Mouse (Mus musculus): ENCODE data around the gene Endov.

Endov gene

DNA sequence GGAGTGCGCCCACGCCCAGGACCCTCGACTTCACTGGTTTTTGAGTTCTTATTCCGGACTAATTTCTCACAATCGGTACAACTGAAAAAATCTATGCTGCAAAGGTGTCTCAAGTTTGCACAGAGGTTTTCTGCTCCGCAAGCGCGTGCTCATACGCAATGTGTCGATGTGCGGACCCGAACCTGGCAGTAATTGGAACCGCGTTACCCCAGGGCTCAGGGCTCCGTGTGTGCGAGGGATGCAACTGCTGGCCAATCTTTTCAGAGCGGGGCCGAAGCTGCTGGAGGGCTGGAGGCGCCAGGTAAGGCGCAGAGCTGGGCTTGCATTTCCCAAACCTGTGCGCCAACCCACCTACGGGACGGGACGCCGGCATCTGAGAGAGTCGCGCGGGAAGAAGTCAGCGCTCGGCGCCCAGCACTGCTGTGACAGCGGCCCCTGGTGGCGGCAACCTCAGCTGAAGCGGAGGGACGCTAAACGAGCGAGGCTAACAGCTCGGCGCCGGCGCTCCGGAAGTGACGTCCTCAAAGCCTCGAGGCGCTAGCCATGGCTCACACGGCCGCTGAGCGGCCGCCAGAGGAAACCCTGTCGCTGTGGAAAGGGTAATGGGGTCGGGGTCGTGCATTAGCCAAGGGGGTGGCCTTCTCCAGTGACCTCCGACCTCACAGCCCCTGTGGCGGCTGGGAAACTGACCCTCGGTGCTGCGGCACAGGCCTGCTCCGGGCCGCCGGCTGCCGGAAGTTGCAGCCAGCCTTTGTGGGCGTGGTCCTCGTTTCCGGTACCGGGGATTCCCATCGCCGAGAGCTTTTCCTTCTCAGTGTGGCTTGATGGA is at the start of gene Endov:
TSS of gene Endov (plus strand) at position 487 of the 829 bp plus-strand sequence.
- in situ Hi-C loops (cut with MboI, MseI), result no loop called here

DNA sequence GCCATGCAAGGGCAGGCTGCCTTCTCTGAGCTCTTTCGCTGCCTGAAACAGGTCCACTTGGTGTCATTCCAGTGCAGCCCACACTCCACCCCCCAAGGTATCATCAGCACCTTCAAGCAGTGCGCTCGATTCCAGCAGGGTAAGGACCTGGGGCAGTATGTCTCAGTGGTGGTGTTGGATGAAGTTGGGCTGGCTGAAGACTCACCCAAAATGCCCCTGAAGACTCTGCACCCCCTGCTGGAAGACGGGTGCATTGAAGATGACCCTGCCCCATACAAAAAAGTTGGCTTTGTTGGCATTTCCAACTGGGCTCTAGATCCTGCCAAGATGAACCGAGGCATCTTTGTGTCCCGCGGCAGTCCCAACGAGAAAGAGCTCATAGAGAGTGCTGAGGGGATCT is 48.9 kb upstream of the Endov start:
- in situ Hi-C loops (cut with MboI, MseI), result no loop called here

DNA sequence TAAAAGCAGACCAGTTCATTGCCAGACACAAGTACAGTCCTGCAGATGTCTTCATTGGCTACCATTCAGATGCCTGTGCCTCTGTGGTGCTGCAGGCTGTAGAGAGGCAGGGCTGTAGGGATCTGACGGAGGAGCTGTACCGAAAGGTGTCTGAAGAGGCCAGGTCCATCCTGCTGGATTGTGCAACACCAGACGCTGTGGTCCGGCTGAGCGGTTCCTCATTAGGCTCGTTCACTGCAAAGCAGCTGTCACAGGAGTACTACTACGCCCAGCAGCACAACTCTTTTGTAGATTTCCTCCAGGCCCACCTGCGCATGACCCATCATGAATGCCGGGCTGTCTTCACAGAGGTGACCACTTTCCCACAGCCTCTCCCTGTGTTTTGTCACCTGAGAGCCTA is 47.7 kb upstream of the Endov start:
- in situ Hi-C loops (cut with MboI, MseI), result no loop called here

DNA sequence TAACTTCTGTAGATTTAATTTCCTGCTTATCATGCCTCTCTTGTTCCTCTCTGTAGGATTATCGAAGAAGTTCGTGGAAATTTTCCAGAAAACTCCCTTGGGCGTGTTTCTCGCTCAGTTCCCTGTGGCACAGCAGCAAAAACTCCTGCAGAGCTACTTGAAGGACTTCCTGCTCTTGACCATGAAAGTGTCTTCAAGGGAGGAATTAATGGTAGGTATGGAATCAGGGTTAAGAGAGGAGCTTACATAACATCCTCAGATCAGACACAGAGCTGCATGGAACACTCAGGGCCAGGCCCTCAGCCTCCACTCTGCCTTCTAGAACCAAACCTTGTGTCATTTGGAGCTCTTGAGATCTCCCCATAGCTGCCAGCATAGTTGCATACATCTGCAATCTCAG is 35.0 kb upstream of the Endov start:
- in situ Hi-C loops (cut with MboI, MseI), result no loop called here

DNA sequence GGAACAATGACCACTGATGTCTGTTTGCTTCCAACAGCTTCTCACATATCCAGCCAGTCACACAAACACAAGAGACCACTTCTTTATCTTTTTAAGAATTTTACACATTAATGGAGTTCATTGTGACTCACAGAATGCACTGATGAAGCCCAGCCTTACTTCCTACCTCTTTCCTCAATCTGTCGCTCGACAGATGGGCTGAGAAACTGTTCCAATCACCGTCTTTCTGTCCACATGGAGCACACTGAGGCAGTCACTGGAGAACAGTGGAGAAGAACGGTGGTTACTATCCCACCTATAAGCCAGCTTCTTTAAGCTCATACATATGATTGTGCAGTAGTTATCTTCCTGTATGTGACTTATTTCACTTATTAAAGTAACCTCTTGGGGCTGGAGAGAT is 13.3 kb upstream of the Endov start:
- in situ Hi-C loops (cut with MboI, MseI), result no loop called here

DNA sequence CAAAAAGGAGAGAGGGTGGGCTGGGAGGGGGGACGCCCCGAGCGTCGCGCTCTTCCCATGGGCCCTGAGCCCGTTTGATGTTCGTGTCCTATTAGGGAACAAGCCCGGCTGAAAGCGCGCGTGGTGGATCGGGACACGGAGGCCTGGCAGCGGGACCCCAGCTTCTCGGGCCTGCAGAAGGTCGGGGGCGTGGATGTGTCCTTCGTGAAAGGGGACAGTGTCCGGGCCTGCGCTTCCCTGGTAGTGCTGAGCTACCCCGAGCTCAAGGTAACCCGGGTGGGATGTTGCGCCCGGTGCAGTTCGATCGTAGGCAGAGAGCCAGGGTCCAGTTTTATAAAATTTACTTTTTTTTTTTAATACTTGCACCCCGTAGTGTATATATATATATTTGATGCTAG is 542 bp downstream of the Endov start:
- in situ Hi-C loops (cut with MboI, MseI), result no loop called here

DNA sequence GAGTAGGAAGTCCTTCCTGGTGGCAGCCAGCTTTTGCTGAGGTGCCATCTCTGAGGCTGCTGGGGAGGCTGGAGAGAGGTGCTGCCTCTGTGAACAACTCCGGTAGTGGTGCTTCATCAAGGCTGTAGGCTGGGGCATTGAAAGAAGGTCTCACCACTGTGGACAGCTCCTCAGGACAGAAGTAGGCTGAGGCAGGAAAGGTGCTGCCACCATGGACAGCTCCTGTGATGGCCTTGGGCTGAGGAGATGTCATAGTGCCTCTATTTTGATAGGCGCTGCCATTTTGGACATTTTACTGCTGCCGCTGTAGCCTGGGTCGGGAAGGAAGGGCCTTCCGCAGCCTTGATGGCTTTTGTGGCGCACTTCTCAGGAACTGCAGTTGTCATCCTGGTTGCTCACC is 1.7 kb downstream of the Endov start:
- in situ Hi-C loops (cut with MboI, MseI), result no loop called here

DNA sequence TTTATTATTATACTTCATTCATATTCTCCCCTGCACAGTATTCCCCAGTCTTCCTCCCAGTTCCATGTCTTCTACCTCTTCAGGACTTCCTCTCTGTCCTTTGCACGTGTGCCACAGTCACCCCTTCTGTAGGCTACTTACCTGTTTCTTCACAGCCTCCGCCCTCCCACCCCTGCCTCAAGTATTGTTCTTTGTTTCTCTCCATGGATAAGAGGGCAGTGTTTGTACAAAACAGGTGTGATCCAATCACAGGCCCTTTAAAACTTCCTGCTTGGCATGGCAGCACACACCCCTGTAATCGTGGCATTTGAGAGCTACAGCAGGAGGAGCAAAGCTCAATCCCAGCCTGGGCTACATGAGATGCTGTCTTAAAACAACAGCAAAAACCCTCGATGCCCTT is 2.4 kb downstream of the Endov start:
- in situ Hi-C loops (cut with MboI, MseI), result no loop called here

DNA sequence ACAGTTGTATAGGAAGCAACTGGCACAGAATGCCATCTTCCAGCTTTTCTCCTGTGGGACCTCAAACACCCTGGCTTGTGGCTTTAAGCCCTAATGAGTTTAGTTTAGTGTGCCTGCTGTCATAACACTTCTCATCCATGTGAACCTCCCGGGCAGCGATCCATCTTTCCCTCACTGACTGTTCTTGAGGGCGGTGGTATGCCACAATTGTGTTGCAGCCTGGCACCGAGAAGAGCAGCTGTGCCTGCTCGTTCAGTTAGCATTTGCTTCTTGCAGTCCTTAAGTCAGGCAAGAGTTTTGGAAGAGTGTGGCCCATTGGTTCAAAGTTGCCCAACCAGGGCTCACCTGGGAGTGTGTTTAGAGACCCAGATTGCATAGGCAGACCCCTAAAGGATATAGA is 5.0 kb downstream of the Endov start:
- in situ Hi-C loops (cut with MboI, MseI), result no loop called here

DNA sequence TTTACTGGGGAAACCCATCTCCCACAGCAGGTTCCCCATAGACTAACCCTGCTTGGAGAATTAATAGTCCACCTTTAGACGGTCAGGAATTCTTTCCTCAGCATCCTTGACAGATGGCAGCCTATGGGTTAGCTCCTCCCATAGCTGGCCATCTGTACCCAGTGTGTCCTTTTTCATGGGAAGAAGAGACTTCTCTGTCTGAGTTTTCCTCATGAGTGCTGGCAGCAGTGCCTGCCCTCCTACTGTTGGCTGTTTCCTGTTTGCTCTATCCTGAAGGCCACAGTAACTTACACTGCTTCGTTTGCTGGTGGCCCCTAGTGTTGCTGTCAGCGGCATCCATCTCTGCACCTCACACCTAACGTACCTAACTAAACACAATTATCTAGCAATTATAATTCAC is 6.3 kb downstream of the Endov start:
- in situ Hi-C loops (cut with MboI, MseI), result no loop called here

DNA sequence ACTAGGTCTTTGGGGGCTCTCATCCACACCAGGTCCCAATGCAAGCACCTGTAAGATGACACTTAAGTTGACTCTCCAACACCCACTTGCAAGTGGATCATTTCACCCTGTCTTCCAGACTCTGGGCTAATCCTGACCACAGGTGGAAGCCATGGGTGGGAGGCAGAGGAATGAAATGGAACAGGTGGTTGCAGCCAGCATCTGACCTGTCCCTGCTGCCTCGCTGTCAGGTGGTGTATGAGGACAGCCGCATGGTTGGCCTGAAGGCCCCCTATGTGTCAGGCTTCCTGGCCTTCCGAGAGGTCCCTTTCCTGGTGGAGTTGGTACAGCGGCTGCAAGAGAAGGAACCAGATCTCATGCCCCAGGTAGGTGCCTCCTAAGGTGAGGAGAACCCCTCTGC is 8.2 kb downstream of the Endov start:
- in situ Hi-C loops (cut with MboI, MseI), result no loop called here

DNA sequence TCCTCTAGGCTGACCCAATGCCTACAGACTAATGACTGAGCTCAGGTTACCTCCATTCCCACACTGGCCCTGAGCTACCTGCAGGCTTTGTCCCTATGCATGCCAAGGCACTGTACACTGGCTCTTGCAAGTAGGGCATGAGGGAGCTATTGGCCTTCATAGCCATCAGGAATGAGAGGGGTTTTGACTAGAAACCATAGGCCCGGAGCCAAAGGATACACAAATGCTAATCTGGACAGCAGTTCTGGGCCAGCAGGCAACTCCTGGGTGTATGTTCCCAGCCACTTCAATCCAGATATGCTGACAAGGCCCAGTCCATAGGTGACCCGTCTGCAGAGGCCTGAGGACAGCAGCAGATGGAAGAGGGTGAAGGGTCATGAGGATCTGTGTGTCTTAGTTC is 8.9 kb downstream of the Endov start:
- in situ Hi-C loops (cut with MboI, MseI), result no loop called here

DNA sequence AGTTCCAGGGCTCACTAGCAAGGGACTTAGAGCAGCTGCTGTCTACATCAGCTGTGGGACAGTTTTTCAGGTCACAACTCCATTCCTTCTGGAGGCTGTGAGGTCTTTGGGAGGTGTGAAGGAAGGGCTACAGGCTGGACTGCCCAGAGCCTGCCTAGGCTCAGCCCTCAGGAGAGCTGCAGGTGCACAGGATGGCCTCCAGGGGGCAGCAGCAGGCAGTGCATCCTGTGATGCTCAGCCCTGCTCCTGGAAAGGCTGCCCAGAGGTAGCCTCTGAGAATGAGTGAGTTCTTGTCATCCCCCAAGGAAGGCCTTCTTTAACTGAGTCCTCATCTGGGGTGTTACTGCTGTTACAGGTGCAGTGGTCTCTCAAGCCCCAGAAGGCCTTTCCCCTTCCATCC is 12.5 kb downstream of the Endov start:
- in situ Hi-C loops (cut with MboI, MseI), result no loop called here

DNA sequence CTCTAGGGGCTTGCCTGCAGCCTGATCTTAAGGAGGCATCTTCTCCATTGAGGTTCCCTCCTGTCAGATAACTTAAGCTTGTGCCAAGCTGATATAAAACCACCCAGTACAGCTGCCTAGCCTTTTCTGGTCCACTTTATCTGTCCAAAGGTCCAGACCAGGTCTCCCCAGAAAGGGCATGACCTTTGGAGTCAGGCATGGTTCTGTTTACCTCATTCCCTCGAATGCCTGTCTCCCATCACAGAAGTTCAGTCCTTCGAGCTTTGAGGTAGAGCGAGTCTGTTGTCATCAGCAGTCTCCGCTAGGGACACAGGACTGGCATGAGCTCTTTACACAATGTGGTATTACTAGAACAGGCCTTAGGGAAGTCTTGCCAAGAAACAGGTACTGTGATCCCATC is 15.2 kb downstream of the Endov start:
- in situ Hi-C loops (cut with MboI, MseI), result no loop called here

DNA sequence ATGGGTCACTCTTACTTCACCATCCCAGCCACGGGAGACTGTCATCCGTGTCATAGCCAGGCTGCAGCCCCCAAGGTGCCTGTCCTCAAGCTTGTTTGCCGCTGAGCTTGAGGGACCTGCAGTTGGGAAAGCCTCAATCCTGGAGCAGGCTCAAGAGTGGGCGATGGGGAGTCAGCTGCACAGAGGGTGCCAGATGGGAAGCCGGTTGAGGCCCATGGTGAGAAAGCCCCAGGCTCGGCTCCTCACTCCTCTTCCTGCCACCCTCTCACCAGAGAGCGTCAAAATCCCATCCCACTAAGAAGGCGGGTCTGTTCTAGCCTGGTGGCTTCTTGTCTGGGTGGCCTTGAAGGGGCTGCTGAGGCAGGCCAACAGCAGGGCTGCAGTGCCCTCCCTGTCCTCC is 16.6 kb downstream of the Endov start:
- in situ Hi-C loops (cut with MboI, MseI), result no loop called here

DNA sequence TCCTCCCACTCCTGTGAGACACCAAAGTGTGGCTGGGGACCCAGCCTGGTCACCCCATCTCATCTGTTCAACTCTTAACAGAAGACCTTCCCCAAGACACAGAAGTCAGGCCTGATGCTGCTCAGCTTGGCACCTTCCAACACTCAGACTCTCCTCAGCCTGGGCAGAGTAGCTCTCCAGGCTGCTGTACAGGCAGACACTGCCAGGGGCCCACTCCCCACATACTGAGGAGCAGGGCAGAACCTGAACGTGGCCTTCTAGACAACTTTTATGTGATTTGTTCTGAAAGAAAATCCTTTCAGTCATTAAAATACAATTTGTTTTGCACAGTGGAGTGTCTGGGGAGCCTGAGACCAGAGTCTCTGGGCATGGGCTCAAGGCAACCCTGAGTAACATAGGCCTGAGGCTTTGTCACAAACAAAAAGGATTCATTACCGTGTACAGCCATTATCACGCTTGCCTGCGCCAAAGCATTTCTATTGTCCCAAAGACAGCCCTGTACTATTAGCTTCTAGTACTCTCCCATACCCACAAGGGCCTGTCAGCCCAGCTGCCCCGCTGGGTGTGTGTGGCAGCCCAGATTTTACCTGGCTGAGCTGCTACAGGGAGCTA is 18.1 kb downstream of the Endov start:
- in situ Hi-C loops (cut with MboI, MseI), result no loop called here

DNA sequence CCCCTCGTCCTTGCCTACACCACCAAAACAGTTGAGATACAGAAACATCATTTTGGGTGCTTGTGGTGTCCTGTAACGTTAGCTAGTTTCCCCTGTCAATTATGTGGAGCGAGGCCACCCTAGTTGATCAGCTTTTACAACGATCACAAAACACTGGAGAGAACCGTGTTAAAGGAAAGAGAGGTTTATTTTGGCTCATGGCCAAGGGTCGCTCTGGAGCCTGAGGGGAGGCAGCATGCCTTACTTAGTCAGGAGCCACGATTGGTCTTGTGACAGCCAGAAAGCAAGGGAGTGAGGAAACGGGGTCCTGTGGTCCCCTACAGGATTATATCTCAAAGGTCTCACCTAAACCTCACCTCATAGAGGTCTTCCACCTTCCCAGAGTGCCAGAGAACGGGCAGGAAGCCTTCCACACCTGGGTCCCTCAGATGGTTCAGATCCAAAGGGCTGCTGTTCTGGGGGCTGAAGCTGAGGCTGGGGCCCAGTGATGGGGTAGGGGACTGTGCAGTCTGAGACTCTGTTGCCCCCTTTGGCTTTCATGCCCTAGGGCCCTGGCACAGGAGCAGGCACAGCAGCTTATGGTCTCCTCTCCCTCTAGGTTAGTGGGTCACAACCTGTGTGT is 22.0 kb downstream of the Endov start:
- in situ Hi-C loops (cut with MboI, MseI), result loop anchor here (10.0 kb wide), 1 partner anchor 382 kb away; no protein-coding TSS in a partner anchor

DNA sequence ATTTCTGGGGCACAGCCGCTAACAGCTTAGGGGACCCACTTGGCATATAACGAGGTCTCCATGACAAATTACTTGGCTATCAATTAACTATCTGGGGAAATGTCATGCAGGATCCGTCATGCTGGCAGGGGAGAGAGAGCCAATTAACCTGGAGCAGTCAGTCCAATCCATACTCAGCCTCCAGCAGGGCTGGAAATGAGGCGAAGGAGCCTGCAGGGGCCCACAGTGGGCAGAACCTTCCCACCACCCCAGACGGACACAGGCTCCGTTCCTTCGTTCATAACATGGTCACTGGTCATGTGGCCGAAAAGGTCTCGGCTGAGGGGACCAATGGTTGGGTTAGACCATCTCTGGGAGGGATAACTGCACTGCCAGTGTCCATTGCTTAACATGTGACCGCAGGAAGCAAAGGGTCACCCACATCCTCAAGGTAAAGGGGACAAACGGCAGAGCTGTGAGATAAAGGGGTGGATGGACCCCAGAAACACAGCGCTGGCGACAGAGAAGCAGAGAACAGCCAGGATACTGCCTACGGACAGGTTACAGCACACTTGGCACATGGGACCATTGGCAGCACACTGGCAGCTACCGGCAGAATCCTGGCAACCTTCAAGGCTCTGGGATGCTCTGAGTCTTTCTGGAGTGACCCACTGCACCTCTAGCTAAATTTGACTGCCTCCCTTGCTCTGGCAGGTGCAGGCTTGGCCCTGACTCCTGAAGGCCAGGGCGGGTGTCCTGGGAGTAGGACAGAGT is 23.1 kb downstream of the Endov start:
- in situ Hi-C loops (cut with MboI, MseI), result loop anchor here (10.0 kb wide), 1 partner anchor 381 kb away; no protein-coding TSS in a partner anchor

DNA sequence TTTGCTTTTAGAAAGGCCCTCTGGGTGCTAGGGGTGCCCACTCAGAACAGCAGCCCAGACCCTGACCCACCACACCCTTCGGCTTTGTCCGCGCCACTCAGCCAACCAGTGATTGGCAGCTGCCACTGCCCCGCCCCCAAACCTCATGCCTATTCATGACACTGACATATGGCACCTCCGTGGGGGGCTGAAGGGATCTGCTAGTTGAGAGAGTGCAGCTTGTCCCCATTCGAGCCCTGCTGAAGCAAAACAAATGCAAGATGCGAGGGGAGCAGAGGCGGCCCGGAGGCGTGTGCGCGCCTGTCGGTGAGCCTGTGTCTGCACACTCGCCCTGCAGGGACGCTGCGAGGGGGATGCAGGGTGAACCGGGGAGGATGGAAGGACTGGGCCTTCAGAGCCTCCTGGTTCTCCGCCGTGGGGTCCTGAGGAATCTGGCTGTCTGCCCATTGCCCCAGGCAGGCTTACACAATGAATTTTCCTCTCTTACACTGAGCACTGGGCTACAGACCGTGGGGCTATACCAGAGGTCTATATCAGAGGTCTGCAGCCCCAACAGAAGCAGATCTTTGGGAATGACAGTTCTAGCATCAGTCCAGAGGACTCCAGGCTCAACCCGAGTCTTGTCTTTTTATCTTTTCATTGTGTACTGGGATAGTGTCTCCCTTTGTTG is 24.0 kb downstream of the Endov start:
- in situ Hi-C loops (cut with MboI, MseI), result loop anchor here (10.0 kb wide), 1 partner anchor 380 kb away; no protein-coding TSS in a partner anchor

DNA sequence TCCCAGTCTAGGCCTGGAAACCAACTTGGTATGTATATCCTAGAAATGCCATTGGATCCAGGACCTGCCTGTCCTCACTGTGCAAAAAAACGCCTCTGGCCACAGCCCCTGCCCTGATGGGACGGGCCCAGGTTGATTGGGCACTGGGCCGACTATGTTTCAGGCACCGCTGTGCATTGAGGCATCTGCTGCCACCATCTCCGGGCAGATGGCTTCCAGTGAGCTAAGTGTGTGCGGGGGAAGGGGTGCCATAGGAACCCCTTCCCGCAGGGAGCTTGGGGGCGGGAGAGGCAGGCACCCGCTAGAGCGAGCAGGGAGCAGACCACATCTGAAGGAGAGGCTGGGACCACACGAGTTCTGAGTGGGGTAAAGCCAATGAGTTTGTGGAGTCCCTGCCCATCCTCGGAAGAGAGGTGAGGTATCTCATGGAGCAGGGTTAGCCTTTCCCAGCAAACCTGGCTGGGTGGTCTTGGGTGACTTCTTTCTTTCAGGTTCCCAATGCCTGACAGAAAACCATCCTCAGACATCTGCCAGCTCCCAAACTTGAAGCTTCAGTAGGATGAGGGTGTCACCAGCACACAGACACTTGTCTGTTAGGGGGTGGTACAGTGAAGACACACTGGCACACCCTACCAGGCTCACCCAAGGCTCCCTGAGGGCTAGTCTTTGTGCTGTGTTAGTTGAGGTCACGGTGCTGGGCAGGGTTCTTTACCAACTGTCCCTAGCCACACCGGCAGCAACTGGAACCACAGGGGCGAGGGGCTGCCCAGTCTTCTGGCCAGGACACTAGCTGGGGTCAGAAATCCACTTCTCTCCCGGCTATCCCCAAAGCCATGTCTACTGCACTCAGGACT is 24.9 kb downstream of the Endov start:
- in situ Hi-C loops (cut with MboI, MseI), result loop anchor here (10.0 kb wide), 1 partner anchor 379 kb away; no protein-coding TSS in a partner anchor

Data from T-helper 1 cell (primary cell).